Mouse (Mus musculus) heart, adult 18-20 months (tissue): ENCODE data around the gene Dnajc25. TPM values are rescaled to one million over a fixed set of nuclear protein-coding genes. Genes with fewer than 3 reads are reported as not detected.

Experiments used
- DNase-seq, 2 experiments: peaks; one replicate each; pipeline ENCODE4 v3.0.0; 2021 to 2022; ENCODE audit warnings: mixed read lengths in 1 of 2
- long read RNA-seq, 2 experiments: library from polyadenylated mRNA; stranded (forward); transcript quantifications; one replicate each; pipeline ENCODE4 v2.0.0; 2021
- total RNA-seq, 2 experiments: library from RNA; stranded (reverse); gene quantifications; 2 replicates each; pipeline ENCODE4 v1.2.3; 2021

Dnajc25 gene
- 10 to 100 TPM; 19.8 to 22.3 TPM for total RNA-seq
- long read RNA-seq, experiment 1, full-length matches to known transcripts, result 10 of 15 reads
- long read RNA-seq, experiment 1, partial matches to known transcripts, result 4 of 15 reads
- long read RNA-seq, experiment 1, other reads (novel, unspliced or antisense), result 1 of 15 reads
- long read RNA-seq, experiment 2, full-length matches to known transcripts, result 4 of 4 reads
- long read RNA-seq, experiment 2, partial matches to known transcripts, result 0 of 4 reads
- long read RNA-seq, experiment 2, other reads (novel, unspliced or antisense), result 0 of 4 reads

GRCm38 (mm10) chr4:58994762-58995161, at the start of gene Dnajc25:
TSS of gene Dnajc25 (plus strand) at chr4:58995062.
- no peak for DNase-seq

GRCm38 (mm10) chr4:58948391-58948790, 46.5 kb upstream of the Dnajc25 start:
- DNase-seq, result no peak

GRCm38 (mm10) chr4:58952630-58953029, 42.2 kb upstream of the Dnajc25 start:
- DNase-seq, result no peak

- DNase-seq, result no peak
Measured at GRCm38 (mm10) chr4:58961719-58962118, 33.1 kb upstream of the Dnajc25 start.

GRCm38 (mm10) chr4:58963271-58963670, 31.6 kb upstream of the Dnajc25 start:
- no peak for DNase-seq

GRCm38 (mm10) chr4:58965136-58965535, 29.7 kb upstream of the Dnajc25 start:
- DNase-seq, result peak in 1 of 2 experiments; percentile 13

- DNase-seq, result no peak
Measured at GRCm38 (mm10) chr4:58970678-58971077, 24.2 kb upstream of the Dnajc25 start.

GRCm38 (mm10) chr4:58975711-58976110, 19.2 kb upstream of the Dnajc25 start:
- DNase-seq, result no peak

GRCm38 (mm10) chr4:58981421-58981820, 13.4 kb upstream of the Dnajc25 start:
- DNase-seq, result no peak

GRCm38 (mm10) chr4:58982806-58983205, 12.1 kb upstream of the Dnajc25 start:
- no peak for DNase-seq

- peak; percentile 60 to 90 for DNase-seq
Measured at GRCm38 (mm10) chr4:58985157-58985648, 9.7 kb upstream of the Dnajc25 start.

- DNase-seq, result peak; percentile 87 to 89
Measured at GRCm38 (mm10) chr4:58986540-58987190, 8.2 kb upstream of the Dnajc25 start, which contains the start of gene Ptgr1. TSS of gene Ptgr1 (minus strand) at chr4:58987119.

GRCm38 (mm10) chr4:58989303-58989898, 5.5 kb upstream of the Dnajc25 start:
- no peak for DNase-seq

- no peak for DNase-seq
Measured at GRCm38 (mm10) chr4:58990609-58991434, 4.0 kb upstream of the Dnajc25 start.

GRCm38 (mm10) chr4:58992195-58992594, 2.7 kb upstream of the Dnajc25 start:
- no peak for DNase-seq

GRCm38 (mm10) chr4:58995251-58995693, 410 bp downstream of the Dnajc25 start:
- no peak for DNase-seq

- DNase-seq, result no peak
Measured at GRCm38 (mm10) chr4:58997081-58997480, 2.2 kb downstream of the Dnajc25 start.

GRCm38 (mm10) chr4:58998688-58999087, 3.8 kb downstream of the Dnajc25 start:
- DNase-seq, result no peak

- peak; percentile 73 to 86 for DNase-seq
Measured at GRCm38 (mm10) chr4:58999686-59000085, 4.8 kb downstream of the Dnajc25 start.

GRCm38 (mm10) chr4:59000614-59001013, 5.8 kb downstream of the Dnajc25 start:
- no peak for DNase-seq

- DNase-seq, result peak; percentile 92 to 96
Measured at GRCm38 (mm10) chr4:59002948-59003805, 8.3 kb downstream of the Dnajc25 start, which contains the start of gene Gm20503. TSS of gene Gm20503 (plus strand) at chr4:59003210.
